Mouse (Mus musculus) cerebellum, adult 11 months (tissue): ENCODE measurements at regions not wholly inside any gene's neighbourhood (a gene's known extent, or its start where the extent isn't known, plus 50 kb on each side); places are given as distances from the start of the nearest gene placed in this dataset.

ENCODE experiments used
- DNase-seq: peaks from one replicate; pipeline ENCODE4 v3.0.0; 2022

GRCm38 (mm10) chr1:83496888-83497287 lies 88.9 kb upstream of the Sphkap start:
- DNase-seq, result no peak

- DNase-seq, result no peak
Observed at GRCm38 (mm10) chr1:83496380-83496779, 88.4 kb upstream of the Sphkap start.

- DNase-seq, result peak; percentile 70
Observed at GRCm38 (mm10) chr1:83495022-83495421, 87.0 kb upstream of the Sphkap start.

GRCm38 (mm10) chr1:83479111-83479510 lies 71.1 kb upstream of the Sphkap start:
- no peak for DNase-seq
